Mouse (Mus musculus): Measurements from ENCODE around the gene 4930562C15Rik.
"Not testable (repeated sequence)": the region's sequence is repeated elsewhere in the genome, so short reads cannot be mapped to it uniquely, and the experiment has no call there.

Gene 4930562C15Rik

GRCm38 (mm10) chr16:4835191-4835590, at the start of gene 4930562C15Rik:
Gene 4930562C15Rik (plus strand): TSS chr16:4835416.
- peak; percentile 70 for DNase-seq (ENCODE audit: low spot score)

GRCm38 (mm10) chr16:4785706-4786105, 49.5 kb upstream of the 4930562C15Rik start:
- DNase-seq (ENCODE audit: low spot score), result no peak

GRCm38 (mm10) chr16:4788176-4788575, 47.0 kb upstream of the 4930562C15Rik start:
- no peak for DNase-seq (ENCODE audit: low spot score)

- no peak for DNase-seq (ENCODE audit: low spot score)
Observed at GRCm38 (mm10) chr16:4789311-4789768, 45.9 kb upstream of the 4930562C15Rik start.

GRCm38 (mm10) chr16:4789810-4790559, 45.2 kb upstream of the 4930562C15Rik start, which contains the start of gene Cdip1:
Gene Cdip1 (minus strand): TSS chr16:4790292.
- peak; percentile 94 for DNase-seq (ENCODE audit: low spot score)

- peak; percentile 18 for DNase-seq (ENCODE audit: low spot score)
Observed at GRCm38 (mm10) chr16:4791332-4791731, 43.9 kb upstream of the 4930562C15Rik start.

- DNase-seq (ENCODE audit: low spot score), result peak; percentile 20
Observed at GRCm38 (mm10) chr16:4796631-4797030, 38.6 kb upstream of the 4930562C15Rik start.

GRCm38 (mm10) chr16:4818349-4818748, 16.9 kb upstream of the 4930562C15Rik start:
- DNase-seq (ENCODE audit: low spot score), result no peak

- DNase-seq (ENCODE audit: low spot score), result not testable (repeated sequence)
Observed at GRCm38 (mm10) chr16:4824466-4824865, 10.8 kb upstream of the 4930562C15Rik start.

GRCm38 (mm10) chr16:4827639-4828038, 7.6 kb upstream of the 4930562C15Rik start:
- DNase-seq (ENCODE audit: low spot score), result no peak

- DNase-seq (ENCODE audit: low spot score), result no peak
Observed at GRCm38 (mm10) chr16:4829271-4829900, 5.8 kb upstream of the 4930562C15Rik start.

GRCm38 (mm10) chr16:4831650-4832419, 3.4 kb upstream of the 4930562C15Rik start:
- DNase-seq (ENCODE audit: low spot score), result no peak

- no peak for DNase-seq (ENCODE audit: low spot score)
Observed at GRCm38 (mm10) chr16:4833858-4834257, 1.4 kb upstream of the 4930562C15Rik start.

- no peak for DNase-seq (ENCODE audit: low spot score)
Observed at GRCm38 (mm10) chr16:4837631-4838030, 2.4 kb downstream of the 4930562C15Rik start.

GRCm38 (mm10) chr16:4839552-4839951, 4.3 kb downstream of the 4930562C15Rik start:
- DNase-seq (ENCODE audit: low spot score), result no peak

GRCm38 (mm10) chr16:4840231-4840630, 5.0 kb downstream of the 4930562C15Rik start:
- DNase-seq (ENCODE audit: low spot score), result no peak

- DNase-seq (ENCODE audit: low spot score), result no peak
Observed at GRCm38 (mm10) chr16:4847041-4847440, 11.8 kb downstream of the 4930562C15Rik start.

- no peak for DNase-seq (ENCODE audit: low spot score)
Observed at GRCm38 (mm10) chr16:4848090-4848489, 12.9 kb downstream of the 4930562C15Rik start.

GRCm38 (mm10) chr16:4850361-4850760, 15.1 kb downstream of the 4930562C15Rik start:
- DNase-seq (ENCODE audit: low spot score), result no peak

GRCm38 (mm10) chr16:4850938-4851628, 15.9 kb downstream of the 4930562C15Rik start:
- DNase-seq (ENCODE audit: low spot score), result no peak

- no peak for DNase-seq (ENCODE audit: low spot score)
Observed at GRCm38 (mm10) chr16:4855046-4855650, 19.9 kb downstream of the 4930562C15Rik start.

Measured in lung, postnatal 25 days (tissue).